Mouse (Mus musculus): ENCODE measurements at regions not wholly inside any gene's neighbourhood (a gene's known extent, or its start where the extent isn't known, plus 50 kb on each side); places are given as distances from the start of the nearest gene placed in this dataset.

DNA sequence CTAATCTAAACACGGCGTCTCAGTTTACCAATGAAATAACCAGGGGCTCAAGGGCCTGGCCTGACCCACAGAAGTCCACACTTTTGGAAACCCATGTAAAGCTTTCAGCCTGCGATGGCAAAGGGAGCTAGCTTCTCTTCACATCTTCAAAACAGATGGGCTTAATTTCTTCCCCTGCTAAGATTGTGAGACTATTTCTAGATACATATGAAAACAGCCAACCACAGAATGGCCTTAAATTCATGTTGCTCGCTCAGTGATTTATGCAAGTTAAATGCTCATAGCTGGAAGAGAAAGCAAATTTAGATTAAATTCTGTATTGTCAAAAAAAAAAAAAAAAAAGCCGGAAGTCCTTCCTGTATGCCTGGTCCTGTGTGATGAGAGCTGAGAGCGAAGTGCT is 53.2 kb upstream of the Epha4 start:
- TF ChIP-seq CTCF (IDR thresholded peaks at IDR 0.05; ENCODE audit: low read depth) (no peak), EP300 (IDR thresholded peaks at IDR 0.05; ENCODE audit: low read depth) (no peak)

All from liver, embryonic 14.5 days (tissue).